ENCODE assay signal across 9 mouse cellular contexts in the genomic region with DNA sequence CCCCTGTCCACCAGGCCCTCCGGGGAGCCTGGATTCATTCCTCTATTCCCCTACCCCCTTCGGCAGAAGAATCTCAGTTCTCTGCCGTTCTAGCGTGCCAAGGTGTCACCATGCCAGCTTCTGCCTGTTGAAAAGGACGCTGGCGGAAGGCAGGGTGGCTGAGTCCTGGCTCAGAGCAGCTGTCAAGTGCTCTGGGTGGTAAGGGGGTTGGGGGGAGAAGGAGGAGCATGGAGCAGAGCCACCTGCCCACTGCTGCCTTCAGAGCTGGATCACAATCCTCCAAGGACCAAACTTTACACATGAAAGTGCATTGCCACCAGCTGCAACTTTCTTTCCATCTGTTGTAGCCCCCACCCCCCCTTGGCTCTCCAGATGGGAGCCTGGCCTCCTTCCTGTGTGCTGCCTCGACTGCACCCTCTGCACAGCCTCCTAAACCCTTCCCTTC. TPM values are rescaled to one million over a fixed set of nuclear protein-coding genes. Genes with fewer than 3 reads are reported as not detected.
DNase-seq lines count a peak whose midpoint lies in the region; ATAC-seq and TF ChIP-seq lines count a peak whose summit lies in the region.
"Had no signal": no experiment of that assay in that cellular context is flagged by ENCODE, and none has a peak within 500 bp of the region (broad histone marks: within the 10 kb centered on the region; RNA-seq: fewer than 3 reads in every experiment).

No protein-coding gene starts in this region.

- no peaks in the 10 kb centered on the region for H3K27me3 ChIP-seq in forebrain, embryonic 16.5 days (replicated peaks; ENCODE audit: control insufficient read depth, insufficient read depth, low read length)
- no peaks in the 10 kb centered on the region for H3K27me3 ChIP-seq in intestine, postnatal 0 days (replicated peaks; ENCODE audit: control insufficient read depth, insufficient read depth, low read length)

- peak; percentile 72 for DNase-seq in layer of hippocampus, adult 11-12 months (ENCODE audit: low spot score)
- no peak for DNase-seq in layer of hippocampus, adult 9-10 months (ENCODE audit: low spot score)
- peak; percentile 74 to 81 for DNase-seq in layer of hippocampus, postnatal 10 days (ENCODE audit: low spot score in 2 of 2)
- peak; percentile 67 for DNase-seq in right cerebral cortex, postnatal 25 days
- no peak for DNase-seq in kidney, postnatal 25 days
- no peak for DNase-seq in liver

- H3K27ac ChIP-seq in forebrain, embryonic 16.5 days (ENCODE audit: low read length) = peak overlapping the region; percentile 75
- H3K27ac ChIP-seq in intestine, postnatal 0 days (ENCODE audit: low read depth, low read length) = no peak overlapping the region

- no peaks in the 10 kb centered on the region for H3K9me3 ChIP-seq in forebrain, embryonic 16.5 days (ENCODE audit: control insufficient read depth, low read length)
- no peaks in the 10 kb centered on the region for H3K9me3 ChIP-seq in intestine, postnatal 0 days (ENCODE audit: control insufficient read depth)
- H3K9me3 ChIP-seq: megakaryocyte, embryonic 14.5 days had no signal

- no peak overlapping the region for H3K4me3 ChIP-seq in forebrain, embryonic 16.5 days (replicated peaks; ENCODE audit: low read length)
- no peak overlapping the region for H3K4me3 ChIP-seq in intestine, postnatal 0 days (ENCODE audit: low read depth, low read length)
- H3K4me3 ChIP-seq: megakaryocyte, embryonic 14.5 days had no signal

- 42% methylated on average over 7 of the region's 7 CpGs for WGBS in forebrain, embryonic 16.5 days
- 68% methylated on average over 7 of the region's 7 CpGs for WGBS in intestine, postnatal 0 days

- peaks cover 23% of the 10 kb centered on the region for H3K36me3 ChIP-seq in forebrain, embryonic 16.5 days (ENCODE audit: control insufficient read depth, insufficient read depth)
- H3K36me3 ChIP-seq in intestine, postnatal 0 days (ENCODE audit: control insufficient read depth, insufficient read depth) = peaks cover 42% of the 10 kb centered on the region

- no peak for TF ChIP-seq CTCF in intestine, postnatal 0 days (IDR thresholded peaks at IDR 0.05; ENCODE audit: low read depth)

- peak; percentile 80 for ATAC-seq in forebrain, embryonic 16.5 days
- ATAC-seq in intestine, postnatal 0 days = no peak

- H3K9ac ChIP-seq in forebrain, embryonic 16.5 days (replicated peaks; ENCODE audit: low read depth, low read length) = no peak overlapping the region
- no peak overlapping the region for H3K9ac ChIP-seq in intestine, postnatal 0 days (ENCODE audit: low read depth, low read length)

- 0 out of 2 replicates have a peak overlapping the region, but pooled peaks have one; percentile 3 for H3K4me2 ChIP-seq in forebrain, embryonic 16.5 days (ENCODE audit: low read length)
- H3K4me2 ChIP-seq in intestine, postnatal 0 days (replicated peaks; ENCODE audit: low read depth) = no peak overlapping the region

- H3K4me1 ChIP-seq in forebrain, embryonic 16.5 days (replicated peaks; ENCODE audit: control insufficient read depth, insufficient read depth, low read length) = peaks cover 23% of the 10 kb centered on the region
- H3K4me1 ChIP-seq in intestine, postnatal 0 days (replicated peaks; ENCODE audit: control insufficient read depth, insufficient read depth, low read length) = no peaks in the 10 kb centered on the region

RNA-seq across cellular contexts. Expression of a gene that starts 7.8 kb away (rescaled TPM):
- polyA plus RNA-seq in forebrain, embryonic 16.5 days (2015; fragmentation: Nextera tagmentation; extraction: Ambion mirVana) = 152 and 154 TPM in 2 replicates
- 10 to 100 TPM; 75.0 to 81.6 TPM for total RNA-seq in layer of hippocampus, postnatal 10 days (2021)
- 130 and 144 TPM in 2 replicates for polyA plus RNA-seq in intestine, postnatal 0 days (2015; fragmentation: Nextera tagmentation; extraction: Ambion mirVana)

RNA-seq across cellular contexts. Expression of a gene that starts 21.6 kb away (rescaled TPM):
- polyA plus RNA-seq in forebrain, embryonic 16.5 days (2015; fragmentation: Nextera tagmentation; extraction: Ambion mirVana) = 252 and 265 TPM in 2 replicates
- 100 to 1,000 TPM; 132 to 137 TPM for total RNA-seq in layer of hippocampus, postnatal 10 days (2021)
- 54.1 and 61.2 TPM in 2 replicates for polyA plus RNA-seq in intestine, postnatal 0 days (2015; fragmentation: Nextera tagmentation; extraction: Ambion mirVana)

RNA-seq across cellular contexts. Expression of a gene that starts 55.4 kb away (rescaled TPM):
- polyA plus RNA-seq in forebrain, embryonic 16.5 days (2015; fragmentation: Nextera tagmentation; extraction: Ambion mirVana) = 2.7 and 2.9 TPM in 2 replicates
- total RNA-seq in layer of hippocampus, postnatal 10 days (2021) = 1 to 10 TPM; 5.8 to 6.5 TPM
- polyA plus RNA-seq in intestine, postnatal 0 days (2015; fragmentation: Nextera tagmentation; extraction: Ambion mirVana) = 5.5 and 7.4 TPM in 2 replicates

Comparison
In these comparisons a context has a peak if more than half of its experiments do, and no peak if none do; other contexts are left out.
1. DNase-seq: peak in layer of hippocampus, adult 11-12 months (single experiment), layer of hippocampus, postnatal 10 days (2 of 2) and right cerebral cortex, postnatal 25 days (single experiment); none in layer of hippocampus, adult 9-10 months (single experiment), kidney, postnatal 25 days (0 of 2) and liver (single experiment).